Mouse (Mus musculus): ENCODE results near the gene Atpaf1.

Atpaf1 gene

DNA sequence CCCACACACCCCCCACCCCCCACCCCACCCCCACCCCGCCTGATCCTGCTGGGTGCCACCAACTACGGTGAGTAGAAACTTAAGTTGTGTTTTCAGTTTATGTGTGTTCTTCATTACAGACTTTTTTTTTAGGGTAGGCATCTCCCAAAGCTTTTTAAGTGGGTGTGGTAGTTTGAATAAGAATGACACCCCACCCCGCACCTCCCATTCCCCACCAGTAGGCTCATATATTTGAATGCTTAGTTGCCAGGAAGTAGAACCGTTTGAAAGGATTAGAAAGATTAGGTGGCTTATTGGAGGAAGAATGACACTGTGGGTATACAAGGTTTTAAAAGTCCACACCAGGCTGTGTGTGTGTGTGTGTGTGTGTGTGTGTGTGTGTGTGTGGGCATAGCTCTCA, 27.7 kb downstream of the Atpaf1 start:
- no peak for DNase-seq (ENCODE audit: low read depth, low spot score)

DNA sequence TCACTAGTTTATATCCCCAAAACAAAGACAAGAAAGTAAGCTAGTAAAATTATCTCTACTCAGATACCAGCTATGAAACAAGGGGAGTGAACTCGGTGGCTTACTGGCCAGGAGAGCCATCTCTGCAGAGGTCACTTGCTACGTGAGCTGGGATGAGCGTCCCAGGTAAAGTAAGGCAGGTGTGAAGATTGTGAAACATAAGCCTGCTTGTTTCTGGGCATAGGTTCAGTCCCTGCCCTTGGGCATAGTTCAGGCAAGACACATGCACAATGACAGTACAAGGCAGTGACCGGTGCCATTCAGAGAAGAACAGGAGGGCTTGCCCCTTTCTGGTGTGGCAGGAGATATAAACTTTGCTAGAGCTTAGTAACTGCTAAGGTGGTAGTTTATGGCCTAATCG, 31.0 kb downstream of the Atpaf1 start:
- no peak for DNase-seq (ENCODE audit: low read depth, low spot score)

DNA sequence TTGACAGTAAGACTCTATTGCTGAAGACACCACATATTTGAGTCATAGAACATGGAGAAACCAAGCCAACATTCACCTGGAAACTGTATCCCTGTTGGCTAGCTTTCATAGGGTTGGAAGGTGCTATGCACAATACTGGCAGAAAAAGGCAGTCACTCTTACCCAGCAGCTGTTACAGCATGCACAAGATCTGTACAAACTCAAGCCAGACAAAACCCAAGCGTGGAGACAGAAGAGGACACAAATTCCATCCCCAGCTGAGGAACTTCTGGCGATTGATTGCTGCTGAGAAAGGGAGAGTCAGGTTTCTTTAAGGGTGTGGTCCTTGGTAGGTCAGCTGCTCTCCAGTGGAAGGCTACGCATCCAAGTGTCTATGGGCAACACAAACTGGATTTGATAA, 35.6 kb downstream of the Atpaf1 start:
- no peak for DNase-seq (ENCODE audit: low read depth, low spot score)

DNA sequence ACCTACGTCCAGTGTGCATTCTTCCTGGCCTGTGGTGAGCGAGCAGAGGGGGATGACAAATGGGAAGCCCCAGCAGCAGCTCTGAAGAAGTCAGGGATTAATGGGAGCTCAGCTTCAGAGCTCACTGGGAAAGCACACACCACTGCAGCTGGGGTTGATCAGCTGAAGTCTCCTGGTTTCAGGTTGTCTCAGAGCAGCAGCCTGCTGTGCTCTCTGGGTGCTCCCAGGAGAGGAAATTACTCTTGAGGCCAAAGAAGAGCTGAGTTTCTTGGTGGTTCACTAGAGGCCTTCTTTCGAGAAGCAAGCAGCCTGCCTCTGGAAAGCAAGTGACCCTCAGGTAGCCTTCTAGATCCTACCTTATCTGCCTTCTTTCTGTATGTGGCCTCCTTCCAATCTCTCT, 36.3 kb downstream of the Atpaf1 start:
- DNase-seq (ENCODE audit: low read depth, low spot score): no peak

DNA sequence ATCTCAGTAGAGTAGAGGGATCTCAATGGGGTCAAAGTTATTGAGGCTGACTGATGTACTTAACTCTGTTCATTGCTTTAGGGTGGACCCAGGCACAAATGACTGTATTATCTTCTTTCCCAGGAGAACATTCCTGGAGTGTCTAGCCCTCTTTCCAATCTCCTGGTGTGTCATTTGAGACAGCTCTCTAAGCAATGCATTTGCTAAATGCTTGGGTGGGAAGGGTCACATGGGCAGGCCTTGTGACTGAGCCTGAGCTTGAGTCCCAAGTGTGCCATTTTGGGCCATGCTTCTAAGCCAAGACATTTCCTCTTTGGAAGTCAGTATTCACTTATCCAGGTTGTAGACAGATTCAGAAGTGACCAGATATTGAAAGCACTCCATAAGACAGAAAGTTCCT, 36.8 kb downstream of the Atpaf1 start:
- no peak for DNase-seq (ENCODE audit: low read depth, low spot score)

DNA sequence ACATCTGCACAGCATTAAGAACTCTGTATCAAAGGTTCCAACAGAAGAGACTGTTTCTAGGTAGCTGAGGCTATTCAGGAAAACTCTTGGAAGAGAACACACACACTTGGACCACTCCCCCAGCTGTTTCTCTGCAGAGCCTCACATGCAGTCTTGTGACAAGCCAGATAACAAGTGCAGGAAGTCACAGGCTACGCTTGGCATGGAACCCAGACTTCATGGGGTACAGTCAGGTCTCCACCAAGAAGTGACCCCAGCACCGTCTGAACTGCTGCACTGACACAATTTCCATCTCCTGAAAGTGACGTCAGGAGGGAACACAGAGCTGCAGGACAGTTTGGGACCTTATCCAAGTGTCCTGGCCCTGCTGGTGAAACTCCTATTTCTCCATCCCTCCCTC, 37.3 kb downstream of the Atpaf1 start:
- DNase-seq (ENCODE audit: low read depth, low spot score): no peak

DNA sequence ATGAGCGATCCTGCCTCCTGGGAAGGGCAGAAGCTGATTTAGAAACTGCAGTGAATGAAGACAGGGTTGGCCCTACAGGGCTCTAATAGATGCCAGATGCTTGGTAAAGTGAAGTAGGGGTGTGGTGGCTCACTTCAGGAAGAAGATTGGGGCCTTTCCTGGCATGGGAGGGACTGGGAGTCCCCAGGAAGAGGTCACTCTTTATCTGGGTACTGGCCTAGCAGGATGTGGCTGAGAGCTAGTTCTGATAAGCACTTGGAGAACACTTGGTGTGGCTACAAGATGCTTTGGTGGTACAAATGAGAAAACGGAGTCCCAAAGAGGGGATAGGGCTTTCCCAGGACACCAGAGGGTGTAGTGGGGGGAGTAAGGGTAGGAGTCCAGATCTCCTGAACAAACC, 39.6 kb downstream of the Atpaf1 start:
- no peak for DNase-seq (ENCODE audit: low read depth, low spot score)

DNA sequence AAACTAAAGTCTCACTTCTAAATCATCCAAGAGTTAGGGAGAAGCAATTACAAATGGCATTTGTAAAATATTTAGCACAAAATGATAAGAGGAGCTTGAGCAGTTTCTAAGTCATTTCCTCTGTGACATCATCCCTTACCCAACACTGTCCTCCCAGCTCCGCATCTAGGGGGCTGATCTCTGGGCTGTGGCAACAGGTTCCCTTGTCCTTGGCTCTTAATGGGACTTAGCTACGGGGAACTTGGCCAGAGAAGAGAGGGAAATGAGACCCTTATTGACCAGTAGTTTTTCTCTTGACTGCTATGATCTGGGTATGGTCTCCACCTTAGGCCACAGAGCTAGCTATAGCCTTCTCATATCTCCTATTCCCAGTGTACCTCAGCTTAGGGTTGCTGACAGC, 40.7 kb downstream of the Atpaf1 start:
- DNase-seq (ENCODE audit: low read depth, low spot score): no peak

DNA sequence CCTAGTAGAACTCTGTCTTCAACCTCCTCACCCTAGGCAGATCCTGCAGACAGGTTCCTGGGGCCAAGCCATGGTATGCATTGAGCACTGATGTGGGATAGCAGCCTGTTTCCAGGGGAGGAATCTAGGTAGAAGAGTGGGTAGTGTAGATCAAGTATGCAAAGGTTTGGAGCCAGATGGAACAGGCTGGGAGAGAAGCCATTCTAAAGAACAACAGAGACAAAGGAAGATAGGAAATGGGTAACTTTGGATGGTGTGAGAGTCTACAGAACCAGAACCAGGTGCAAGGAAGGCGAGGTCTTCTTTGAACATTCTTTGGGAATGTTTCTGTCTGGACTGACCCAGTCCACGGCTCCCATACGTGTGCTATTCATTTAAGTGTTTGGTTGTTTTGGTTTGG, 42.5 kb downstream of the Atpaf1 start:
- no peak for DNase-seq (ENCODE audit: low read depth, low spot score)

DNA sequence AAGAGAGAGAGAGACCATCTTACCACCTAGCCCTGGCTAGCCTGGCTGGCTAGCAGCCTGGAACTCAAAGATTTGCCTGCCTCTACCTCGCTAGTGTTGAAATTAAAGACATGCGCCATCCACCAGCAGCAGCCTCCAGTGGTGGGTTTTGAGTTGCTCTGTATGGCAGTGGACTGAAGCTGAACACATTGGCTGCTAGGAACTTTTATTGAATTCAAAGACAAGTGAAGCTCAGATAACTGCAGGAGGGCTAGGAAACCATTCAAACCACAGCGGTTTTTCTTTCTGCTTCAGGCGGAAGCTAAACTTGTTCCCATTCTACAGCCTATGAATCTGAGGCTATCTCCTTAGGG, 42.9 kb downstream of the Atpaf1 start:
- DNase-seq (ENCODE audit: low read depth, low spot score): no peak

DNA sequence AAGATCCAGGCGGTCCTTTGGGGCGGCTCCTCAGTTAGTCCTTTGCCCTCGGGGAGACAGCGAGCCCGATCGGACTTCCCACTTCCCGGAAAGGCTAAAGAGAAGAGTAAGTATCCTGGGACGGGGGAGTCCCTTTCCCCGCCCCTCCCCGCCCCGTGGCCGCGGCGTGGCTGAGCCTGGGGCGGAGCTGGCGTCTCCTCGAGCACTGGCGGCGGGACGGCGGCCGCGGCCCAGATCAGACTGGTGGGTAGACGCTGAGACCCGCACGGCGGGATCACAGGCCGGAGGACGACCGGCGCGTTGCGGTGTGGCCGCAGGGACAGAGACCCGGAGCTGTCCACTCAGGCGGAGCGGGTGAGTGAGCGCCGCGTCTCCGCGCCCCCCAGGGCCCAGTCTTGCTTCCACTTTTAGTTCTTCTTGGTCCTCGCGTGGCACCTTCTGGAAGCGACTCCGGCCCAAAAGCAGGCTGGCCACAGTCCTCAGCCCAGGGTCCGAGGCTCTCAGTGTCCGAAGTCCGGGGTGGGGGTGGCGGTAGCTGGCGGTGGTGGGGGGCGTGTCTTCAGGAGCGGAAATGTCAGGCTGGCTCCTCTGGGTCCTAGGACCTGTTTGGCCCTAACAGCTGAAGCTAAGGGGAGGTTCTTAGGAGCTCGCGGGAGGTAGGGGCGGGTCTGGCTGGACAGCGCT, 43.4 kb downstream of the Atpaf1 start, which contains the start of gene Mob3c:
Gene Mob3c (plus strand): TSS at position 205 of the 684 bp plus-strand sequence.
- no peak for DNase-seq (ENCODE audit: low read depth, low spot score)

DNA sequence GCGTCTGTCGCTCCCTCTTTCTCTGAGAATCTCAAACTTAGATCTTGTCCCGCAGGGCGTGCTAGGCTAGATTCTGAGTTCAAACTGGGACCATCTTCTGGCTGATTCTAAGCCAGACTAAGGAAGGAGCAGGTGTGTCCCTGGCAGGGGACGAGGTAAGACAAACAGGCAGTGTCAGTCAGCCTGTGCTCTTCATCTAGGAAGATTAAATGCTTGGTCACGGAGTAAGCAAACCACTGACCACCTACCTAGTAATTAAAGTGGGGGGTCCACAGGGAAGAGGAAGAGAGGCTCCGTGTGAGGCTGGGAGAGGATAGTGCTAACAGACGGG, 43.9 kb downstream of the Atpaf1 start:
- no peak for DNase-seq (ENCODE audit: low read depth, low spot score)

DNA sequence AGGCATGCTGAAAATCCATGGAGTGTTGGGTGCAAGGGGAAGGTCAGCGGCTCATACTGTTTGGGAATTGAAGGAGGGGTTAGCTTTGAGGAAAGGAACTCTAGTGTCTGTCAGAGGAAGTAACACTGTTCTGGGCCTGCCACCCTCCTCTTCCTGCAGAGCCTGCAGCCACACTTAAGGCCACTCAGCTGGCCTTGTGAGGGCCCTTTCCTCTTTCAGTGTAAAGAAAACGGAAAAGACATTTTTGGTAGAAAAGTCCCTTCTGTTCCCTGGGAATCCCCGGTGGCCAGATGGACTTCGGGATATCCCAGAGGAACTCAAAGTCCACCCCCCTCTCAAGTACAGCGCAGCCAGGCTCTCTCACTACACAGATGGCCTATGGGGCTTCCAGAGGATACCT, 45.9 kb downstream of the Atpaf1 start:
- DNase-seq (ENCODE audit: low read depth, low spot score): no peak

DNA sequence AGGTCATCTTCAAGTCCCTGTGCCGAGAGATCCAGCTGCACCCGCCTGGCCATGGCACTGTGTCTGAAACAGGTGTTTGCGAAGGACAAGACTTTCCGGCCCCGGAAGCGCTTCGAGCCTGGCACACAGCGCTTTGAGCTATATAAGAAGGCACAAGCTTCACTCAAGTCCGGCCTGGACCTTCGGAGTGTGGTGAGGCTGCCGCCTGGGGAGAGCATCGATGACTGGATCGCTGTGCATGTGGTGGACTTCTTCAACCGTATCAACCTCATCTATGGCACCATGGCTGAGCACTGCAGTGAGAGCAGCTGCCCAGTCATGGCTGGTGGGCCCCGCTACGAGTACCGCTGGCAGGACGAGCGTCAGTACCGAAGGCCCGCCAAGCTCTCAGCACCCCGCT, 46.6 kb downstream of the Atpaf1 start:
- no peak for DNase-seq (ENCODE audit: low read depth, low spot score)

DNA sequence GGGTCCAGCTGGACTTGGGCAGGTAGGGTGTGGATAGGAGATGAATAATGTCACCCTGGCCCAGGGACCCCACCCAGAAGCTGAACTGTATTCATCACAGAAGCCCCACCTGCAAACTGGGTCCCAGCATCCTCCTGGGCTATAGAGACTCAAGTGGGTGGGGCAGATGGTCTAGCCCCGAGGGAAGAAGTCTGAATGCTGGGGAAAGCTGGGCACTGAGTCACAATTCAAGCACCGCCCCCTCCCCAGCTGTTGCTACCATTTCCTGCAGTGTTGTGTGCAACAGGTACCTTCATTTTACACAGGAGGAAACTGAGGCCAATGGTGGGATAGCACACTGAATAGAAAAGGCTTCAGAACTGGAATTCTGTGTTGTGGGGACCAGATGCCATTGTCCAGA, 47.4 kb downstream of the Atpaf1 start:
- no peak for DNase-seq (ENCODE audit: low read depth, low spot score)

DNA sequence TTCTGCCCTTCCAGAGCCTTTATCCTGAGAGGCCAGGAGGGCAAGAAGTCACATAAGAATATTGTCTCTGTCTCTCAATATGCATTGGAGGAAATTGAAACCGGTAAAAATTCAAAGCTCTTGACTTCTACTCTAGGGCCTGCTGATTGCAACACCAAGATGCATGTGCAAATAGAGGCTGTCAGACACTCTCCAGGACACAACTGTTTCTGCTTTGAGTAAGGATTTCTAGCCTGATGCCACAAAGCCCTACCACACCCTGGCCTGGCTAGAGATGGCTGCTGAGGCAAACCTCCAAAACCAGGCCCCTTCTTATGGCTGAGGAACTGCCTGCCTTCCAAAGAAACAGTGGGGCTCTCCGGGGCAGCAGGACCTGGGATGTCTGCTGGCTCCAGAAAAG, 51.0 kb downstream of the Atpaf1 start:
- DNase-seq (ENCODE audit: low read depth, low spot score): no peak

DNA sequence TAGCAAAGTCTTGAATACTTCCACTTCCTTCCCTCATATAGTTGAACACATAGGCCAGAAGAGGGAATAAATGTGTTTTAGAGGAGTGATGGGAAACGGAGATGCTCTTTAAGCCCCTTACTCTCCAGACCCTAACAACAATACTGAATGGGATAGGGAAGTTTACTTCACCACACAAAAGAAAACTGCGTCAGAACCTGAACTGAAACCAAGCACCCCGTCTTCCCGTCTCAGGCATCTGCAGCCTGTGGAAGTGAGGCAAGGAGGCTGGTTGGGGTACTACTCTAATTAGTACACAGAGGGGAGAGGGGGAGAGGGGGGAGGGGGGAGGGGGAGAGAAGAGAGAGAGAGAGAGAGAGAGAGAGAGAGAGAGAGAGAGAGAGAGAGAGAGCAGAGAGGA, 53.6 kb downstream of the Atpaf1 start:
- DNase-seq (ENCODE audit: low read depth, low spot score): no peak

DNA sequence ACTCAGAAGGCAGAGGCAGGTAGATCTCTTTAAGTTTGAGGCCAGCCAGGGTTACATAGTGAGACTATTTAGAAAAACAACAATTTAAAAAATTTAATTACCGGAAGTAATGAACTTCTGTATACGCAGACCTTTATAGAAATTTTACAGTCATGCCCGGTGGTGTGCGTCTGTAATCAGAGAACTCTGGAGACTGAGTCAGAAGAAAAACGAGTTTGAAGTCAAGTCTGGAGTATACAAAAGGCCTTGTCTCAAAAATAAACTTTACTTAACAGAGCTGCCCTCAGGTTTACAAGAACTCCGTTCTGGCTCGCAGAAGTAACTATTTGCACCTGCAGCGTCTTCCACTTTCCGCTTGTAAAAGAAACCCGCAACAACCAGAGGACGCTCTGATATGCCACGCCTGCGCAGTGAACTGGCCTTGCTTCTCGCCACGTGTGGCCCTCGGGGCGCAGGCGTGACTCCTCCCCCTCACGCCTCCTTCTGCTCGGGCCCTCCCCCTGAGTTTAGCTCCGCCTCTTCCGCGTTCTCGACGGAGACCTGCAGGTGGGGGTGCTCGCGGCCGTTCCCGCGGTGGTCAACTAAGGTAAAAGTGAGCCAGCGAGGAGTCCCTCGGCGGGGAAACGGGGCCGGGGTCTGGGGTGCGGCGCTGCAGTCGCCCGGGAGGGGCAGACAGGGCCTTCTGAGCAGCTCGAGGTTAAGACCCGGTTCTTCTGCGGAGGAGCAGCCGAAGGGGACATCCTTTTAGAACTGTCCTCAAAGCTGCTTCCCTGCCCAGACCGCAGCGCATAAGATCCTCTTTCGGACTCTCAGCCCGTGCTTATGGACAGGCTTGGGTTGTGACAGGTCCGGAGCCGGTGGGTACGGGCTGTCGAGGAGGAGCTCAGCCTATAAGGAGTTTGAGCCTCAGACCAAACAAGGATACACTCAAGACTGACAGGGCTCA, 54.4 kb downstream of the Atpaf1 start, which contains the start of gene Mknk1:
Gene Mknk1 (plus strand): TSS at position 503 of the 946 bp plus-strand sequence.
- DNase-seq (ENCODE audit: low read depth, low spot score): peak; percentile 84

DNA sequence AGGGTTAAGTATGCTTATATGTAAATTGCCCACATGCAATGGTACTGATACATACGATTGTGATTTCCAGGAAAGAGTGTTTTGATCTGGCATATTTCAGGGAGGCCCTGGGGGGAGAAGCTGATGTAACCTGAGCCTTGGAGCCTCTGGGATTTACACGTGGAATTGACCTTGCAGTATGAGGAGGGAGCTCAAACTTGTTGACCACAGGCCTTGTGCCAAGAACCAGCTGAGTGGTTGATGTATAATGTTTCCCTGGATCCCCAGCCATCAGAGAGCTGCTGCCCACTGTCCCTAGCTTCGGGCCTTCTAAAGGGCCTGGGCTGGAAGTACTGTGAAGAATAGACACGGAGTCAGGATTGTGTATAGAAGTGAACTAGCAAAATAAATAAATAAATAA, 55.3 kb downstream of the Atpaf1 start:
- DNase-seq (ENCODE audit: low read depth, low spot score): no peak

DNA sequence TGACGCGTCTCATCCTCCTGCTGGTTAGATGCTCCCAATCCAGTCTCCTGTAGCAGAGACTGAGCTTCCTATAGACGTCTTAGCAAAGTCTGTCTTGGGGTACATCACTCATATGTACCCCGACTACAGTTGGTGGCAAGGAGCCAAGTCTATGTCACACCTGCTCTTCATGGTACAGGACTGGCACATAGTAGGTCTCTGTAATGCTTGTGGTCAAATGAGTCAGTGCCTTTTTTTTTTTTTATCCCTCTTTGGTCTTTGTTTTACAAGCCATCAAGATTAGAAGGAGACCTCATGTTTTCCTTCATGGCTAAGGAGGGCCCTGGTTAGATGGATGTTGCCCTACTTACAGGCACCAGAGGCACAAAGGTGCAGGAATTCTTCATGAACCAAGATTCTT, 56.2 kb downstream of the Atpaf1 start:
- DNase-seq (ENCODE audit: low read depth, low spot score): no peak

DNA sequence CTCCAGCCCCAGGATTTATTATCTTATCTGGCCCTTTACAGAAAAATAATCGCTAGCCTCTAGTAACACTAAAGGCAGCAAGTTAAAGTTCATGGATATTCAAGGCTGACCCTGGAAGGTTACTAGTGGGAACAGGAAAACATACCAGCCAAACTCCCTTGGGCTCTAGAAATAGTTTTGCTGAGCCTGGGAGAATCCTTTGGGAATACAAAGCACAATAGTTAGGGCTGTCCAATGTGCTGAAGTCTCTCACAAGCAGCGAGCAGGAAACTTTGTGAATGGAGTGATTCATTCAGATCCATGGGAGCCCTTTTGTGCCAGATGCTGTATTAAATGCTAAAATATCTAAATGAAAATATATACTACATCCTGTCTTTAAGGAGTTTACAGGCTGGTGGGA, 62.0 kb downstream of the Atpaf1 start:
- no peak for DNase-seq (ENCODE audit: low read depth, low spot score)

DNA sequence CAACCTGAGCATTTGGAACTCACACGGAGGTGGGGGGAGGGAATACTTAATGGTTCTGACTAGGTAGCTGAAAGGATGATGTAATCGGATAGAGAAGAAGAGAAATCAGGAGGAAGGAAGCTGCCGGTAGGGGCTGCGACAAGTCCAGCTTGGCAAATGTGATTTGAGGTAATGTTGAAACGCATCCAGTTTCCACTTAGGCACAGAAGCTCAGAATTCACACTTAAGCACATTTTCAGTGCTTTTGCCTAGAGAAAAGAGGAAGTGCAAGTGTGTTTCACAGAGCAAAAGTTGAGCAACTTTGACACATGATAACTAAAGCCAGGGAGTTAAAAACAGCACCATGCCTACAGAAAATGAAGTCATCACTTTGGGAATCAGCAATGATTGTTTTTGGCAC, 62.8 kb downstream of the Atpaf1 start:
- DNase-seq (ENCODE audit: low read depth, low spot score): no peak

DNA sequence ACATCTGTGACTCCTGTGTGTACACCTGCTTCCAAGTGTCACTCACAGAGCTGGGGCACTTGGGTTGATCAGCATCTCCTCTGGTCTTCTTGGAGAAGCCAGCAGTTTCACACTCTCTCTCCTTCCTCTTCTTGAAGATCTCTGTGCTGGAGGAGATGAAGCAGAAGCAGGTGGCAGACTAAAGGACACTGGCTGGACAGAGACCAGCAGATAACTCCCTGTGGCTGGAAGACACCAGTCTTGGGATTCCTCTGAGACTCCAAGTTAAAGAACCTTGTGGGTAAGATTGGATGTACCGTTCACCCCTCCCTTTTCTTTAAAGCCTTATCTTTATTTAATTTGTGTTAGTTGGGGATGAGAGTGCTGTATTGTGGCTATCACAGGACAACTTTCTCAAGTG, 63.5 kb downstream of the Atpaf1 start:
- DNase-seq (ENCODE audit: low read depth, low spot score): no peak
